Mouse (Mus musculus): ENCODE data around the gene Bcar3. TPM values are rescaled to one million over a fixed set of nuclear protein-coding genes. Genes with fewer than 3 reads are reported as not detected.

The Bcar3 gene
- total RNA-seq, 2 experiments from 2014 or later: 14.7 to 15.4 TPM

DNA sequence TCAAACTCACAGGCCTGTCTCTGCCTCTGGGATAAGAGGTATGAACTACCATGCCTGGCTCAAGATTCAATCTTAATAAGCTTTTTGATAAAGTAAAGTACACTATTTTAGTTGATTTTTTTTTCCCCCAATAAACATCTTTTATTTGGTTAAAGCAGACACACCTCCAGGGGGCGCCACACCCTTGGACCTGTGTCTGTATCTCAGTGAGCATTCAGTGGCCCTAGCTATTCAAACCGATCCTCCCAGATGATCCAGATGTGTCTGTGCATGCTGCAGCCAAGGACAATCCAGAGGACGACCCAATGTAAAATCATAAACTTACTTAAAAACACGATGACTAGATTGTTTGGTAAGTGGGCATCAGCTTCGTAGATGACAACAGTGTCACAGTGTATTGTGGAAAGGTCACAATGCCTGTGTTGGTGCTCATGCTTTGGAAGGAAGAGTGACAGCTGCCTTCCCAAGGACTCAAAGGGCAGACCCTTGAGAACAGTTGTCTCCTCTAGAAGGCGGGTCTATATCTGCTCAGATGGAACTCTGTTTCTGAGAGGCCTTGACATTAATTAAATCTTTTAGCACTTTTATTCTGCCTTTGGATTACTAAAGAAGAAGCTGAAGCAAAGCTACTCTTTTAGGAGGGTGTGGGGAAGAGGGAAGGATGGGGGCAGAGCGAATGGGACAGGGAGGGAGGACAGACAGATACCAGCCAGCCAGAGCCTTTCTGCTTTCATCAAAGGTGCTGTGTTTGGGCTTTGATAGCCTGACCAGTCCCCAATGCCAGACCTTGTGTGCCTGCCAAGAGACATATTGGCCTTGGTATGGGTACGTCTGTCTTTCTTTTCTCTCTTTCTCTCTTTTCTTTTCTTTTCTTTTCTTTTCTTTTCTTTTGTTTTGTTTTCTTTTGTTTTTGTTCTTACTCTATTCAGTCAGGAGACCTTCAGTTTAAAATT, 141.3 kb downstream of the Bcar3 start:
- TF ChIP-seq CTCF (IDR thresholded peaks at IDR 0.05): peak; percentile 28; the same call in 1 of the 2 replicates
- intact Hi-C loops (cut with DNase I): no loop called here

DNA sequence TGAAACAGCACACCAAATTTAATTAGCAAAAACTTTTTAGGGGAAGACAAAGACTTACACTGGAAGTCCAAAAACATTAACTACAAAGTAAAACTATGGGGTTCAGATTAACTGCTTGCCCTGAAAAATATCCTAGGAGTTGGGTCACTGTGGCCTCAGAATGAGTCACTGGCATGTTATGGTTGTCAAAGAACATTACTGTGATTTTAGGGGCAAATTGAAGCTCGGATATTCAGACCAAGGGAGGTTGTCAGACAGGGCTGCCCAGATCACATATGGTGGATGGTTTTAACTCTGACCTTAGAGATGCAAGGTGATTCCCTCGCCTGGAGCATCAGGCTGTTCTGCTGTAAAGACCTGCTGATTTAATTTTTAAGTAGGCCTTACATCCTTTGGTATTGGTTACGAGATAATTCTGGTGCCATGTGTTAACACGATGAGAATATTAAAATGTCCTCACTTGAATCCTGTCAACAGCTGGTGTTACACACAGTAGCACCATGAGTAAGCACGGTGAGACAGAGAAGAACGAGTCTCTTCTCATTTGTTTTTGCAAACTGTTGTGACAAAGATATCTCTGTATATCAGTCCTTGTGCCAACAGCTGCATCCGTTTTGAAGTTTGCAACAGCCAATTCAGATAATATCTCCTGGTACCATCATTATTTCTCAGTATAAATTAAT, 144.3 kb downstream of the Bcar3 start:
- Histone ChIP-seq H3K4me3 (no peak overlapping the region), H3K27ac (no peak overlapping the region)
- no peak for TF ChIP-seq CTCF (IDR thresholded peaks at IDR 0.05)
- no peak for DNase-seq (ENCODE audit: extremely low spot score in 1 of 2, low spot score in 2 of 2)
- intact Hi-C loops (cut with DNase I): no loop called here

More for the DNA sequence above, 141.3 kb downstream of the Bcar3 start:
- no peak overlapping the region for H3K4me3 ChIP-seq
- H3K27ac ChIP-seq: no peak overlapping the region
- DNase-seq (ENCODE audit: extremely low spot score in 1 of 2, low spot score in 2 of 2): no peak

DNA sequence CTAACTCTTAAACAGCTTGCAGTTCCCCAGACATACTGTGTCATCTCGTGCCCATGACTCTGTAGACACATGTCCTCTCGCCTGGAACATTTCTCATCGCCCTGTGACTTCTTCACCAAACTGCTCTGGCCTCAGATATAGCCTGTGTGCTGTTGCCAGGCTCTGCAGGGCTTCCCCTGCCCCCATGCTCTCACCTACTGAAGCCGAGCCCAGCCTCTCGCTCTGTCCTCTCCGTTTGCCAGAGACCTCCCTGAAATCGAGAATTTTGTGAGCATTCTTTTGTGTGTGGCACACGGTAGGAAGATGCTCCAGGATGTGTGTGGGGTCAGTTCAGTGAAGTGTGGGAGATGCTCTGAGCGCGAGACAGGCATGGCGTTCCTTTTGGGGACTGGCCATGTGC, 151.8 kb downstream of the Bcar3 start:
- H3K4me3 ChIP-seq: no peak overlapping the region
- TF ChIP-seq CTCF (IDR thresholded peaks at IDR 0.05): no peak
- no peak for DNase-seq (ENCODE audit: extremely low spot score in 1 of 2, low spot score in 2 of 2)
- intact Hi-C loops (cut with DNase I): no loop called here
- H3K27ac ChIP-seq: no peak overlapping the region

DNA sequence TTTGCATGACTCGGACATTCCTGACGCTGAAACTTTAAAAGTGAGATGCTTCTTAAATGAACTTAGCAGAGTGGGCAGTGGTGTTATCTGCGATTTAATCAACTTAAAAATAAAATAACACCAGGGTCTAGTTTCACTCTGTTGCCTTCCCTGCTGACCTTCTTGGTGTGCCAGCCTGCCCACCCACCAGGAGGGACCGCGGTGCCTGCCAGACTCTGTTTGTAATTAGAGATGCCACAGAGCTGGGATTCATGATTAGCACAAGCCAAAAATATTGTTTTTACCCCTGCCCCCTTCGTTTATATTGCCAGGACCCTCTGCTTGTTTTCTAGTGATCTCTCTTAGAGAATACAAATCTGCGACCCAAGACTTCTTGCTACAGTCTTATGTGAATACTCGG, 152.7 kb downstream of the Bcar3 start:
- Histone ChIP-seq H3K4me3 (no peak overlapping the region), H3K27ac (no peak overlapping the region)
- no peak for DNase-seq (ENCODE audit: extremely low spot score in 1 of 2, low spot score in 2 of 2)
- no peak for TF ChIP-seq CTCF (IDR thresholded peaks at IDR 0.05)
- intact Hi-C loops (cut with DNase I): no loop called here

DNA sequence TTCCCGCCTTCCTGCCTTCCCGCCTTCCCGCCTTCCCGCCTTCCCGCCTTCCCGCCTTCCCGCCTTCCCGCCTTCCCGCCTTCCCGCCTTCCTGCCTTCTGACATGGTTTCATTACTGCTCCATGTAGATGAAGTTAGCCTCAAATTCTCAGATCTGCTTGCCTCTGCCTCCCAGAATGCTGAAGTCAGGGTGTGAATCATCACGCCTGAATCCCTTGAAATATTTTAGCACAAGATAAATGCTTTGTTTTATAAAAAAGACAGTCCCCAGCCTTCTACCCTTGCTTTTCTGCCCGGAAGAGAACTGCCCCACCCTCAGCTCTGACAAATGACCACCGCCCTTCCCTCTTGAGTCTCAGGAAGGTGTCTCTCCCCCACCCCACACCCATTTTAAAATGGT, 154.3 kb downstream of the Bcar3 start:
- no peak for DNase-seq (ENCODE audit: extremely low spot score in 1 of 2, low spot score in 2 of 2)
- no peak for TF ChIP-seq CTCF (IDR thresholded peaks at IDR 0.05)
- intact Hi-C loops (cut with DNase I): no loop called here
- H3K4me3 ChIP-seq: no peak overlapping the region
- H3K27ac ChIP-seq: no peak overlapping the region

DNA sequence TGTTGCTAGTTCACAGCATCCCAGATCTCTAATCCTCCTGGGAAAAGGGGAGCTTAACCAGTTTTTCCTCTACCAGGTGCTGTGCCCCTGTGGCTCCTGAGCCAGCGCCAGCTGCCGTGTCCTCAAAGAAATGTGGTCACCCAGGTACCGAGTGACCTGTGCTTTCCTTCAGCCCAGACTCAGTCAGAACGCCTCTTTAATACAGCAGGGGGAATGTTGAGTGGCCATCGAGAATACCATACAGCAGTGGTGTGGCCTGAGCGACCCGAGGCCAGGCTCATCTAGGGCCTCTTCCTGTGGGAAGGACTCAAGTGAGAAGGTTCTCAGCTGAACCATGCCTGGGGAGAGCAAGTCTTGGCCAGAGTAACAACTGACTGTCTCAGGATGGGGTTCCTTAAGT, 156.1 kb downstream of the Bcar3 start:
- DNase-seq (ENCODE audit: extremely low spot score in 1 of 2, low spot score in 2 of 2): no peak

GRCm38 (mm10) chr3:122453875-122454274, 159.9 kb downstream of the Bcar3 start:
- no peak for DNase-seq (ENCODE audit: extremely low spot score in 1 of 2, low spot score in 2 of 2)
- H3K27ac ChIP-seq: no peak overlapping the region
- no peak overlapping the region for H3K4me3 ChIP-seq
- no peak for TF ChIP-seq CTCF (IDR thresholded peaks at IDR 0.05)
- intact Hi-C loops (cut with DNase I): no loop called here

More for the DNA sequence above, 156.1 kb downstream of the Bcar3 start:
- intact Hi-C loops (cut with DNase I): no loop called here
- Histone ChIP-seq H3K27ac (no peak overlapping the region), H3K4me3 (no peak overlapping the region)
- TF ChIP-seq CTCF (IDR thresholded peaks at IDR 0.05): no peak

- intact Hi-C loops (cut with DNase I): no loop called here
- H3K27ac ChIP-seq: no peak overlapping the region
- no peak for DNase-seq (ENCODE audit: extremely low spot score in 1 of 2, low spot score in 2 of 2)
- no peak for TF ChIP-seq CTCF (IDR thresholded peaks at IDR 0.05)
- no peak overlapping the region for H3K4me3 ChIP-seq
Observed at GRCm38 (mm10) chr3:122456156-122456555, 162.2 kb downstream of the Bcar3 start.

GRCm38 (mm10) chr3:122456807-122457206, 162.9 kb downstream of the Bcar3 start:
- intact Hi-C loops (cut with DNase I): no loop called here
- Histone ChIP-seq H3K27ac (no peak overlapping the region), H3K4me3 (no peak overlapping the region)
- no peak for DNase-seq (ENCODE audit: extremely low spot score in 1 of 2, low spot score in 2 of 2)
- no peak for TF ChIP-seq CTCF (IDR thresholded peaks at IDR 0.05)

GRCm38 (mm10) chr3:122457723-122458122, 163.8 kb downstream of the Bcar3 start:
- H3K4me3 ChIP-seq: no peak overlapping the region
- intact Hi-C loops (cut with DNase I): no loop called here
- no peak for DNase-seq (ENCODE audit: extremely low spot score in 1 of 2, low spot score in 2 of 2)
- no peak for TF ChIP-seq CTCF (IDR thresholded peaks at IDR 0.05)
- no peak overlapping the region; the same call in 1 of the 2 replicates for H3K27ac ChIP-seq

GRCm38 (mm10) chr3:122458743-122459142, 164.8 kb downstream of the Bcar3 start:
- no peak for DNase-seq (ENCODE audit: extremely low spot score in 1 of 2, low spot score in 2 of 2)
- Histone ChIP-seq H3K27ac (peak overlapping the region; percentile 76), H3K4me3 (no peak overlapping the region)
- intact Hi-C loops (cut with DNase I): no loop called here
- TF ChIP-seq CTCF (IDR thresholded peaks at IDR 0.05): no peak

DNA sequence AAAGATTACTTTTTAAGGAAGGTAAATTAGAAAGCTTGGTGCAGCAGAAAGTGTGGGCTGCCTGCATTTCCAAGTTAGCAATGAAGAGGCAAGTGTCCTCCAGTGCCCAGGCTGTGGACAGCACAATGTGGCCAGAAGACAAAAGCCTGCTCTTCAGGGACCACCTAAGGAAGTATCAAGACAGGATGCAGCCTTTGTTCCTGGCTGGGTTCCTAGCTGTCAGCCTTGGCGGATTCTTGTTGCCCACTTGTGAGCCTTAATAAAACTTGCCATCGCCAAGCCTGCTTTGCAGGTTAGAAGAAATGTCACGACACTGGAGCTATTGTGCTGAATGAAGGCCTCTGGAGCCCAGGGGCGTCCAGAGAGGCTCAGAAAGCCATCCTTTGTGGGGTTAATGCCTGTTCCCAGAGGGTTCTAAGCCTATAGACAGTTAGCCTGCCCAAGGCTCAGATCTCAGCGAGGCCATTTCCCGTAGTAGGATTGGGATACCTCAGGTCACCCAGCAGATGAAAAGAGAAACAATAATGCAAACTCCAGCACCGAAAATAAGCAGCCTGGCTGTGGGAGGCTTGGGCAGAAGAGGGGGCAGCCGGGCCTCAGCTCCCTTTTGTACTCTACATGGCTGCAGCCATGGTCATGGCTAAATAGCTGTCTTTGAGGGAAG, 167.0 kb downstream of the Bcar3 start:
- no peak for TF ChIP-seq CTCF (IDR thresholded peaks at IDR 0.05)
- H3K27ac ChIP-seq: peak overlapping the region; percentile 66; the same call in 1 of the 2 replicates
- intact Hi-C loops (cut with DNase I): loop anchor here (5.0 kb wide), 1 partner anchor 176 kb away; no protein-coding TSS in a partner anchor
- no peak overlapping the region for H3K4me3 ChIP-seq
- DNase-seq (ENCODE audit: extremely low spot score in 1 of 2, low spot score in 2 of 2): no peak
